Mouse (Mus musculus): ENCODE data around the gene Gm10337. TPM values are rescaled to one million over a fixed set of nuclear protein-coding genes. Genes with fewer than 3 reads are reported as not detected.

Gene Gm10337
- polyA plus RNA-seq, 1 experiment: not detected

GRCm38 (mm10) chr15:102520416-102520815 is 16.9 kb downstream of the Gm10337 start:
- Histone ChIP-seq H3K4me3 (ENCODE audit: control insufficient read depth, insufficient read depth, low read length) (no peak overlapping the region), H3K4me1 (replicated peaks; ENCODE audit: control insufficient read depth, insufficient read depth, low read length) (peaks cover 17% of the 10 kb centered on the region), H3K36me3 (ENCODE audit: control insufficient read depth, insufficient read depth, low read length) (peaks cover 3% of the 10 kb centered on the region; the same call in 1 of the 2 replicates), H3K27ac (ENCODE audit: control insufficient read depth, insufficient read depth, low read length) (no peak overlapping the region), H3K27me3 (ENCODE audit: control insufficient read depth, insufficient read depth, low read length) (no peaks in the 10 kb centered on the region)
- 75% methylated on average over 4 of the region's 4 CpGs for WGBS
- TF ChIP-seq CTCF (IDR thresholded peaks at IDR 0.05; ENCODE audit: borderline replicate concordance, control insufficient read depth, extremely low read depth, insufficient read depth, low read length, poor library complexity): no peak
- no peak for TF ChIP-seq POLR2A (IDR thresholded peaks at IDR 0.05; ENCODE audit: control insufficient read depth, extremely low read depth, insufficient read depth, low read length, poor library complexity)
- DNase-seq: no peak

GRCm38 (mm10) chr15:102521480-102521879 is 18.0 kb downstream of the Gm10337 start:
- no peak for DNase-seq
- Histone ChIP-seq H3K4me3 (ENCODE audit: control insufficient read depth, insufficient read depth, low read length) (no peak overlapping the region), H3K27ac (ENCODE audit: control insufficient read depth, insufficient read depth, low read length) (no peak overlapping the region), H3K27me3 (ENCODE audit: control insufficient read depth, insufficient read depth, low read length) (no peaks in the 10 kb centered on the region), H3K4me1 (replicated peaks; ENCODE audit: control insufficient read depth, insufficient read depth, low read length) (peaks cover 13% of the 10 kb centered on the region), H3K36me3 (ENCODE audit: control insufficient read depth, insufficient read depth, low read length) (peaks cover 3% of the 10 kb centered on the region; the same call in 1 of the 2 replicates)
- 89% methylated on average over 4 of the region's 4 CpGs for WGBS
- TF ChIP-seq CTCF (IDR thresholded peaks at IDR 0.05; ENCODE audit: borderline replicate concordance, control insufficient read depth, extremely low read depth, insufficient read depth, low read length, poor library complexity): no peak
- TF ChIP-seq POLR2A (IDR thresholded peaks at IDR 0.05; ENCODE audit: control insufficient read depth, extremely low read depth, insufficient read depth, low read length, poor library complexity): no peak

GRCm38 (mm10) chr15:102524892-102525485 is 21.5 kb downstream of the Gm10337 start, which contains the start of gene Npff:
Gene Npff, minus strand, starts transcription at chr15:102524942.
- Histone ChIP-seq H3K4me3 (ENCODE audit: control insufficient read depth, insufficient read depth, low read length) (no peak within 1 kb of the TSS), H3K4me1 (replicated peaks; ENCODE audit: control insufficient read depth, insufficient read depth, low read length) (peaks cover 13% of the 10 kb centered on the region), H3K27ac (ENCODE audit: control insufficient read depth, insufficient read depth, low read length) (peak within 1 kb of the TSS; percentile 74), H3K27me3 (ENCODE audit: control insufficient read depth, insufficient read depth, low read length) (no peaks in the 10 kb centered on the region), H3K36me3 (ENCODE audit: control insufficient read depth, insufficient read depth, low read length) (peaks cover 17% of the 10 kb centered on the region)
- DNase-seq: peak; percentile 75
- TF ChIP-seq CTCF (IDR thresholded peaks at IDR 0.05; ENCODE audit: borderline replicate concordance, control insufficient read depth, extremely low read depth, insufficient read depth, low read length, poor library complexity): peak; percentile 65; the same call in 1 of the 2 replicates
- TF ChIP-seq POLR2A (IDR thresholded peaks at IDR 0.05; ENCODE audit: control insufficient read depth, extremely low read depth, insufficient read depth, low read length, poor library complexity): no peak
- 44% methylated on average over 3 of the region's 3 CpGs for WGBS

GRCm38 (mm10) chr15:102526111-102527002 is 22.8 kb downstream of the Gm10337 start:
- WGBS: 16% methylated on average over 6 of the region's 6 CpGs
- H3K36me3 ChIP-seq (ENCODE audit: control insufficient read depth, insufficient read depth, low read length): peaks cover 17% of the 10 kb centered on the region
- H3K4me3 ChIP-seq (ENCODE audit: control insufficient read depth, insufficient read depth, low read length): no peak overlapping the region
- TF ChIP-seq POLR2A (IDR thresholded peaks at IDR 0.05; ENCODE audit: control insufficient read depth, extremely low read depth, insufficient read depth, low read length, poor library complexity) (no peak), CTCF (IDR thresholded peaks at IDR 0.05; ENCODE audit: borderline replicate concordance, control insufficient read depth, extremely low read depth, insufficient read depth, low read length, poor library complexity) (no peak)
- peak overlapping the region; percentile 75 for H3K27ac ChIP-seq (ENCODE audit: control insufficient read depth, insufficient read depth, low read length)
- H3K27me3 ChIP-seq (ENCODE audit: control insufficient read depth, insufficient read depth, low read length): no peaks in the 10 kb centered on the region
- no peak for DNase-seq
- H3K4me1 ChIP-seq (replicated peaks; ENCODE audit: control insufficient read depth, insufficient read depth, low read length): peaks cover 13% of the 10 kb centered on the region

- H3K36me3 ChIP-seq (ENCODE audit: control insufficient read depth, insufficient read depth, low read length): peaks cover 31% of the 10 kb centered on the region
- H3K27ac ChIP-seq (ENCODE audit: control insufficient read depth, insufficient read depth, low read length): no peak overlapping the region
- TF ChIP-seq CTCF (IDR thresholded peaks at IDR 0.05; ENCODE audit: borderline replicate concordance, control insufficient read depth, extremely low read depth, insufficient read depth, low read length, poor library complexity) (no peak), POLR2A (IDR thresholded peaks at IDR 0.05; ENCODE audit: control insufficient read depth, extremely low read depth, insufficient read depth, low read length, poor library complexity) (no peak)
- no peak overlapping the region for H3K4me3 ChIP-seq (ENCODE audit: control insufficient read depth, insufficient read depth, low read length)
- no peak for DNase-seq
- peaks cover 13% of the 10 kb centered on the region for H3K4me1 ChIP-seq (replicated peaks; ENCODE audit: control insufficient read depth, insufficient read depth, low read length)
- WGBS: 88% methylated on average over 3 of the region's 3 CpGs
- no peaks in the 10 kb centered on the region for H3K27me3 ChIP-seq (ENCODE audit: control insufficient read depth, insufficient read depth, low read length)
Measured at GRCm38 (mm10) chr15:102527936-102528335, 24.4 kb downstream of the Gm10337 start.

- Histone ChIP-seq H3K27ac (ENCODE audit: control insufficient read depth, insufficient read depth, low read length) (no peak overlapping the region), H3K4me1 (replicated peaks; ENCODE audit: control insufficient read depth, insufficient read depth, low read length) (peaks cover 13% of the 10 kb centered on the region), H3K27me3 (ENCODE audit: control insufficient read depth, insufficient read depth, low read length) (no peaks in the 10 kb centered on the region), H3K36me3 (ENCODE audit: control insufficient read depth, insufficient read depth, low read length) (peaks cover 36% of the 10 kb centered on the region), H3K4me3 (ENCODE audit: control insufficient read depth, insufficient read depth, low read length) (no peak overlapping the region)
- 100% methylated on average over 1 of the region's 1 CpGs for WGBS
- DNase-seq: no peak
- TF ChIP-seq POLR2A (IDR thresholded peaks at IDR 0.05; ENCODE audit: control insufficient read depth, extremely low read depth, insufficient read depth, low read length, poor library complexity) (no peak), CTCF (IDR thresholded peaks at IDR 0.05; ENCODE audit: borderline replicate concordance, control insufficient read depth, extremely low read depth, insufficient read depth, low read length, poor library complexity) (no peak)
Measured at GRCm38 (mm10) chr15:102528396-102528795, 24.9 kb downstream of the Gm10337 start.
